Comparison of ENCODE assay signal across 10 mouse cellular contexts in genomic region chr1:165814521-165815278, GRCm38 (mm10). TPM values are rescaled to one million over a fixed set of nuclear protein-coding genes. Genes with fewer than 3 reads are reported as not detected.
DNase-seq lines count a peak whose midpoint lies in the region; ATAC-seq lines count a peak whose summit lies in the region.
"Had no signal": no experiment of that assay in that cellular context is flagged by ENCODE, and none has a peak within 500 bp of the region (broad histone marks: within the 10 kb centered on the region; RNA-seq: fewer than 3 reads in every experiment).

No protein-coding gene starts in this region.

- 4% methylated on average over 14 of the region's 14 CpGs for WGBS in forebrain, embryonic 12.5 days
- WGBS in intestine, embryonic 15.5 days, result 50% methylated on average over 14 of the region's 14 CpGs
- WGBS in stomach, embryonic 14.5 days, result 28% methylated on average over 14 of the region's 14 CpGs

- no peak for DNase-seq in c-Kit-positive CD71-positive TER-119-positive erythroid progenitor cells, embryonic 14.5 days (ENCODE audit: low spot score)
- no peak for DNase-seq in kidney, adult 9 months
- no peak for DNase-seq in urinary bladder, adult 18-20 months (ENCODE audit: low spot score in 2 of 2)
- DNase-seq: gastrocnemius, postnatal 36 days had no signal

- H3K36me3 ChIP-seq in megakaryocyte, embryonic 14.5 days (replicated peaks; ENCODE audit: low read length), result no peaks in the 10 kb centered on the region
- H3K36me3 ChIP-seq in forebrain, embryonic 12.5 days (replicated peaks), result no peaks in the 10 kb centered on the region
- H3K36me3 ChIP-seq in intestine, embryonic 15.5 days, result no peaks in the 10 kb centered on the region
- no peaks in the 10 kb centered on the region for H3K36me3 ChIP-seq in stomach, embryonic 14.5 days (ENCODE audit: control insufficient read depth, insufficient read depth, low read length)

- H3K4me1 ChIP-seq in megakaryocyte, embryonic 14.5 days, result peaks cover 50% of the 10 kb centered on the region
- H3K4me1 ChIP-seq in forebrain, embryonic 12.5 days, result peaks cover 44% of the 10 kb centered on the region
- H3K4me1 ChIP-seq in intestine, embryonic 15.5 days (replicated peaks), result peaks cover 7% of the 10 kb centered on the region
- peaks cover 17% of the 10 kb centered on the region for H3K4me1 ChIP-seq in stomach, embryonic 14.5 days (ENCODE audit: control insufficient read depth, insufficient read depth, low read length)

- peaks cover 70% of the 10 kb centered on the region for H3K27me3 ChIP-seq in megakaryocyte, embryonic 14.5 days (replicated peaks)
- H3K27me3 ChIP-seq in forebrain, embryonic 12.5 days, result peaks cover 87% of the 10 kb centered on the region
- 0 out of 2 replicates have a peak, but pooled peaks cover 3% of the 10 kb centered on the region for H3K27me3 ChIP-seq in intestine, embryonic 15.5 days (replicated peaks)
- H3K27me3 ChIP-seq in stomach, embryonic 14.5 days (ENCODE audit: control insufficient read depth, insufficient read depth, low read length), result no peaks in the 10 kb centered on the region

- peak overlapping the region; percentile 40 for H3K4me3 ChIP-seq in megakaryocyte, embryonic 14.5 days (replicated peaks)
- H3K4me3 ChIP-seq in forebrain, embryonic 12.5 days (replicated peaks), result peak overlapping the region; percentile 16
- H3K4me3 ChIP-seq in intestine, embryonic 15.5 days (replicated peaks), result no peak overlapping the region
- H3K4me3 ChIP-seq in stomach, embryonic 14.5 days (ENCODE audit: low read depth, low read length), result no peak overlapping the region

- H3K9me3 ChIP-seq in megakaryocyte, embryonic 14.5 days, result no peaks in the 10 kb centered on the region
- H3K9me3 ChIP-seq in forebrain, embryonic 12.5 days, result no peaks in the 10 kb centered on the region
- H3K9me3 ChIP-seq in intestine, embryonic 15.5 days, result no peaks in the 10 kb centered on the region
- no peaks in the 10 kb centered on the region for H3K9me3 ChIP-seq in stomach, embryonic 14.5 days (ENCODE audit: control insufficient read depth, low read depth, low read length)

- peak overlapping the region; percentile 47 for H3K4me2 ChIP-seq in forebrain, embryonic 12.5 days
- peak overlapping the region; percentile 35 for H3K4me2 ChIP-seq in intestine, embryonic 15.5 days (replicated peaks)
- H3K4me2 ChIP-seq in stomach, embryonic 14.5 days (replicated peaks; ENCODE audit: low read depth, low read length), result peak overlapping the region; percentile 20; the same call in 1 of the 2 replicates

- H3K27ac ChIP-seq in forebrain, embryonic 12.5 days, result peak overlapping the region; percentile 81
- H3K27ac ChIP-seq in intestine, embryonic 15.5 days, result no peak overlapping the region
- peak overlapping the region; percentile 44; the same call in 1 of the 2 replicates for H3K27ac ChIP-seq in stomach, embryonic 14.5 days (ENCODE audit: low read length)
- H3K27ac ChIP-seq: macrophage had no signal

- no peak overlapping the region for H3K9ac ChIP-seq in forebrain, embryonic 12.5 days
- no peak overlapping the region for H3K9ac ChIP-seq in intestine, embryonic 15.5 days
- no peak overlapping the region for H3K9ac ChIP-seq in stomach, embryonic 14.5 days (replicated peaks; ENCODE audit: low read depth, low read length)

- no peak for ATAC-seq in megakaryocyte, adult 5-6 weeks (ENCODE audit: poor library complexity, severe bottlenecking)
- peak; percentile 52; the same call in 1 of the 2 replicates for ATAC-seq in forebrain, embryonic 12.5 days (ENCODE audit: low FRiP score)
- ATAC-seq in intestine, embryonic 15.5 days, result no peak
- ATAC-seq in stomach, embryonic 14.5 days (ENCODE audit: insufficient number of reproducible peaks, insufficient read depth, low FRiP score, low read depth), result no peak

RNA-seq across cellular contexts. Expression of gene Cd247, which starts 26.2 kb away (rescaled TPM):
- polyA plus RNA-seq in megakaryocyte, embryonic 14.5 days (2012; ENCODE audit: insufficient read depth, low replicate concordance), result not detected in 2 replicates
- total RNA-seq in megakaryocyte, adult 5-6 weeks (2015), result 1.1 and 2.8 TPM in 2 replicates
- 2.1 and 3.7 TPM in 2 replicates for total RNA-seq in megakaryocyte, adult 5-6 weeks (2017)
- 1.1 and 2.4 TPM in 2 replicates for polyA plus RNA-seq in forebrain, embryonic 12.5 days (2016; fragmentation: Nextera tagmentation; extraction: Ambion mirVana)
- 0.33 and 0.39 TPM in 2 replicates for polyA plus RNA-seq in intestine, embryonic 15.5 days (2015; fragmentation: Nextera tagmentation; extraction: Ambion mirVana)
- polyA plus RNA-seq in stomach, embryonic 14.5 days (2014; fragmentation: Nextera tagmentation; extraction: Ambion mirVana), result 0.80 and 1.5 TPM in 2 replicates

RNA-seq across cellular contexts. Expression of gene Creg1, which starts 51.2 kb away (rescaled TPM):
- polyA plus RNA-seq in megakaryocyte, embryonic 14.5 days (2012; ENCODE audit: insufficient read depth, low replicate concordance), result 254 and 485 TPM in 2 replicates
- 263 and 307 TPM in 2 replicates for total RNA-seq in megakaryocyte, adult 5-6 weeks (2015)
- total RNA-seq in megakaryocyte, adult 5-6 weeks (2017), result 140 and 147 TPM in 2 replicates
- polyA plus RNA-seq in forebrain, embryonic 12.5 days (2016; fragmentation: Nextera tagmentation; extraction: Ambion mirVana), result 26.3 and 27.2 TPM in 2 replicates
- 101 and 124 TPM in 2 replicates for polyA plus RNA-seq in intestine, embryonic 15.5 days (2015; fragmentation: Nextera tagmentation; extraction: Ambion mirVana)
- 62.0 and 63.4 TPM in 2 replicates for polyA plus RNA-seq in stomach, embryonic 14.5 days (2014; fragmentation: Nextera tagmentation; extraction: Ambion mirVana)

Comparison
In these comparisons a context has a peak if more than half of its experiments do, and no peak if none do; other contexts are left out.
1. H3K4me3 ChIP-seq: peak in megakaryocyte, embryonic 14.5 days (single experiment) and forebrain, embryonic 12.5 days (single experiment); none in intestine, embryonic 15.5 days (single experiment) and stomach, embryonic 14.5 days (single experiment).
2. Peak in every context shown above with its lines, with median percentiles within 50 percentile points of each other: H3K4me2 ChIP-seq.